Mouse (Mus musculus) erythroblast, embryonic 14.5 days (primary cell): ENCODE results near the gene Elac2. TPM values are rescaled to one million over a fixed set of nuclear protein-coding genes. Genes with fewer than 3 reads are reported as not detected.
A peak's percentile ranks its signal among the peaks of the same experiment; 100 is the strongest.

Experiments
- H3K27me3 ChIP-seq: 2 replicates; pipeline ENCODE4 v1.6.1; 2012; ENCODE audit warnings: inconsistent platforms; ENCODE audit not compliant: control insufficient read depth
- H3K36me3 ChIP-seq: 2 replicates; pipeline ENCODE4 v1.6.1; 2012; ENCODE audit warnings: mild to moderate bottlenecking, inconsistent platforms; ENCODE audit not compliant: control insufficient read depth
- H3K4me1 ChIP-seq: 2 replicates; pipeline ENCODE4 v1.6.1; 2012; ENCODE audit warnings: inconsistent platforms; ENCODE audit not compliant: control insufficient read depth
- H3K4me3 ChIP-seq: replicated peaks from 2 replicates; pipeline ENCODE3; 2012; ENCODE audit warnings: moderate library complexity, mild to moderate bottlenecking, inconsistent platforms
- H3K9me3 ChIP-seq: 2 replicates; pipeline ENCODE4 v1.6.1; 2012; ENCODE audit warnings: low read length, inconsistent platforms, mixed read lengths; ENCODE audit not compliant: control insufficient read depth
- GATA1 ChIP-seq: IDR thresholded peaks from 2 replicates; pipeline ENCODE4 v1.6.1; 2012; ENCODE audit warnings: low read length, inconsistent platforms, mixed read lengths
- TAL1 ChIP-seq: IDR thresholded peaks from 3 replicates; pipeline ENCODE4 v1.6.1; 2012; ENCODE audit warnings: low read length, inconsistent platforms, mixed read lengths
- polyA plus RNA-seq: library from polyadenylated mRNA; stranded (reverse); fragments of >175 nt; gene quantifications from 2 replicates; pipeline ENCODE4 v1.2.3, GENCODE M21; 2012

Elac2 gene
- 2.1 and 2.2 TPM in 2 replicates for polyA plus RNA-seq

- H3K9me3 ChIP-seq, result no peaks in the 10 kb centered on the region
- TF ChIP-seq TAL1 (no peak), GATA1 (no peak)
- peaks cover 22% of the 10 kb centered on the region for H3K27me3 ChIP-seq
- peaks cover 24% of the 10 kb centered on the region for H3K4me1 ChIP-seq
- H3K36me3 ChIP-seq, result peaks cover 33% of the 10 kb centered on the region
- H3K4me3 ChIP-seq, result peak within 1 kb of the TSS; percentile 87
Observed at GRCm38 (mm10) chr11:64978720-64979488, at the start of gene Elac2. Gene Elac2, plus strand, starts transcription at chr11:64979038.

DNA sequence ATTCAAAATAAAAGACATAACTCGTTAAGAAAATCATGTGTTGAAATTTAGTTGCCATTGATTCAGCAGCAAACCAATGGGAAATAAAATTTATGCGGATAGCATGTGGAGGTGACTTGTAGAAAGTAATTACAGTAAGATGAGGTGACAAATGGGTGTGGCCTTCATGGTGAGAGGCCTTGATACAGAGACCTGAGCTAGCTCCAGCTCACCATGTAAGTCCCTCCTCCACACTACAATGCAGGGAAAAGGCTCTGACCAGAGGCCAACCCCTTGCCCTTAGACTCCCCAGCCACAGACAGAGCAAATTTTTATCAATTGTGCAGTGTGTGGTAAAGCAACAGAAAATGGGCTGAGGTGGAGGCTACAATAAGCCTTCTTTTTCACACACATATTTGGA is 49.7 kb upstream of the Elac2 start:
- H3K4me3 ChIP-seq, result no peak overlapping the region
- H3K27me3 ChIP-seq, result 0 out of 2 replicates have a peak, but pooled peaks cover under 1% of the 10 kb centered on the region
- TF ChIP-seq TAL1 (no peak), GATA1 (no peak)
- no peaks in the 10 kb centered on the region for H3K9me3 ChIP-seq
- H3K4me1 ChIP-seq, result peaks cover 79% of the 10 kb centered on the region
- H3K36me3 ChIP-seq, result no peaks in the 10 kb centered on the region

DNA sequence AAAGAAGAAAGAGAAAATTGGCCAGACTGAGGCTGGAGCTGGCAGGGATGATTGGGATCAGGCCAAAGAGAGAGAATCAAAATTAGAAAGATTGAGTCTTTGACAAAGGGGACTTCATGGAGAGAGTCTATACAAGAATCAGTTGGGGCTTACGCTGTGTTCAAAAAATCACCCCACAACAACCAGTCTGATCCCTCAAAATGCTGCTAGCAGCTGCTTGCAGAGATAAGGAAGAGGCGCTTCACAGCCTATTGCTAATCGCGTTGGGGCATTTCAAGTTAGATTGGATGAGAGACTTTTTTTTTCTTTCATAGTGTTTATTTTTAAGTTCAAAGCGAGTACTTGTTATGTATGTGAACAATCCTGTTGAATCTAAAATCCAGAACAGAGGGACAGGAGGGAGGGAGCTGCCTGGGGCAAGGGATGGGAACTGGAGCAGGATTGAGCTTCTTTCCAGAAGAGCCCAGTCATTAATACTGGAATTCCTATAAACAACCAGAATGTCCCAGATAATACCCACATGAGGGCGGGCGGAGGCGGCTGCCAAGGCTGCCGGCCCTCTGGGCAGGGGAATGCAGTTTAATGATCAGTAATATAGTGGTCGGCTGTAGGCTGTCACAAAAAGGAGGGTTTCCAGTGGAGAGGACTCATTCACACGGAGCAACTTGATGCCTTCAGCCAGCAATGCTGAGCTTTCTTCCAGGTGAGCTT is 47.6 kb upstream of the Elac2 start:
- peak overlapping the region; percentile 64 for H3K4me3 ChIP-seq
- TF ChIP-seq GATA1 (peak; percentile 90), TAL1 (peak; percentile 89)
- H3K4me1 ChIP-seq, result peaks cover 60% of the 10 kb centered on the region
- peaks cover 2% of the 10 kb centered on the region; the same call in 1 of the 2 replicates for H3K27me3 ChIP-seq
- H3K36me3 ChIP-seq, result no peaks in the 10 kb centered on the region
- no peaks in the 10 kb centered on the region for H3K9me3 ChIP-seq

- H3K36me3 ChIP-seq, result no peaks in the 10 kb centered on the region
- no peaks in the 10 kb centered on the region for H3K9me3 ChIP-seq
- peaks cover 11% of the 10 kb centered on the region for H3K4me1 ChIP-seq
- TF ChIP-seq GATA1 (no peak), TAL1 (no peak)
- no peak overlapping the region for H3K4me3 ChIP-seq
- H3K27me3 ChIP-seq, result peaks cover 15% of the 10 kb centered on the region
Observed at GRCm38 (mm10) chr11:64937226-64937625, 41.6 kb upstream of the Elac2 start.

- H3K4me3 ChIP-seq, result no peak overlapping the region
- H3K27me3 ChIP-seq, result peaks cover 20% of the 10 kb centered on the region
- no peaks in the 10 kb centered on the region for H3K4me1 ChIP-seq
- TF ChIP-seq GATA1, result no peak
- TF ChIP-seq TAL1, result no peak
- H3K9me3 ChIP-seq, result no peaks in the 10 kb centered on the region
- no peaks in the 10 kb centered on the region for H3K36me3 ChIP-seq
Observed at GRCm38 (mm10) chr11:64941193-64941592, 37.6 kb upstream of the Elac2 start.

DNA sequence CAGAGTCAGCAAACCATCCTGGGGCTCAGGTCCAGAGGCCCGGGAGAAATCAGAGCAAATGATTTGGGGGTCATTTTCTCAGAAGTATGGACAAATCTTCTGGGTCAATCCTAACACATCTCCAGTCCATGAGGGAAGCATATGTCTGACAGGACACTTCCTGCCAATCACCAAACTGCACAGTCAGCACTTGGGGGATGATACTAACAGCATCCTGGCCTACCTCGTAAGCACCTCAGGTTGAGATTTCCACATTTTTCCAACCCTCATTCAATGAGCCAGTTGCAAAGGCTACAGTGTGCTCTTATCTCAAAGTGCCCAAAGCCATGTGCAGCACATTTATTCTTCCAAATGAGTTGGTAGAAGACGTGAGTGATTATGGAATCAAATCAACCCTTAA is 29.1 kb upstream of the Elac2 start:
- no peaks in the 10 kb centered on the region for H3K9me3 ChIP-seq
- no peak for TF ChIP-seq GATA1
- peaks cover 15% of the 10 kb centered on the region for H3K4me1 ChIP-seq
- H3K4me3 ChIP-seq, result no peak overlapping the region
- no peaks in the 10 kb centered on the region for H3K36me3 ChIP-seq
- peaks cover 5% of the 10 kb centered on the region for H3K27me3 ChIP-seq

GRCm38 (mm10) chr11:64956962-64957729 is 21.7 kb upstream of the Elac2 start:
- TF ChIP-seq TAL1, result no peak
- peaks cover 60% of the 10 kb centered on the region for H3K27me3 ChIP-seq

DNA sequence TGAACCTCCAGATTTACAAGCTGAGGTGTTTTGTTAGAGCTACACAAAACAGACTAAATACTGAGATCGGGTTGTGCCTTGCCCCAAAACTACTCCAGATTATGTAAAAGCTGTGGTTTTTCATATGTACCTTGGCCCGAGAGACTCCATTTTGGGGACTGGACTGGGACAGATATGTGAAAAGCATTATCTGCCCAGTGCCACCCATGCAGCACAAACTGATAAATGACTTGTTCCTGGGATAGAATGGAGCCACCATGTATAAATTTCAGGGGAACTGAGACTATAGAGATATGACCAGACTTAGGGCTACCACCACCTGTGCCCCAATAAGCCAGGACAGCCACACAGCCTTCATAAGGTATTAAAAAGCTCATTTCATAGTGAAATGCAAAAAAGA is 16.2 kb upstream of the Elac2 start:
- peak; percentile 33; the same call in 1 of the 2 replicates for TF ChIP-seq GATA1
- TF ChIP-seq TAL1, result 0 out of 3 replicates have a peak, but pooled peaks have one; percentile 36
- no peaks in the 10 kb centered on the region for H3K36me3 ChIP-seq
- H3K4me1 ChIP-seq, result peaks cover 37% of the 10 kb centered on the region
- no peak overlapping the region for H3K4me3 ChIP-seq
- no peaks in the 10 kb centered on the region; the same call in 1 of the 2 replicates for H3K9me3 ChIP-seq
- H3K27me3 ChIP-seq, result peaks cover 47% of the 10 kb centered on the region

More at GRCm38 (mm10) chr11:64956962-64957729, 21.7 kb upstream of the Elac2 start:
- H3K4me1 ChIP-seq, result peaks cover 26% of the 10 kb centered on the region
- no peaks in the 10 kb centered on the region for H3K36me3 ChIP-seq
- H3K9me3 ChIP-seq, result no peaks in the 10 kb centered on the region; the same call in 1 of the 2 replicates
- no peak overlapping the region for H3K4me3 ChIP-seq

- H3K27me3 ChIP-seq, result peaks cover 43% of the 10 kb centered on the region
- H3K4me1 ChIP-seq, result peaks cover 32% of the 10 kb centered on the region
- TF ChIP-seq TAL1 (no peak), GATA1 (no peak)
- no peaks in the 10 kb centered on the region for H3K9me3 ChIP-seq
- no peaks in the 10 kb centered on the region for H3K36me3 ChIP-seq
- H3K4me3 ChIP-seq, result no peak overlapping the region
Observed at GRCm38 (mm10) chr11:64968507-64968906, 10.3 kb upstream of the Elac2 start.
